Mouse (Mus musculus): ENCODE data around the gene Kctd14. TPM values are rescaled to one million over a fixed set of nuclear protein-coding genes. Genes with fewer than 3 reads are reported as not detected.
"Not testable (repeated sequence)": the region's sequence is repeated elsewhere in the genome, so short reads cannot be mapped to it uniquely, and the experiment has no call there.

Kctd14 gene
- polyA plus RNA-seq, 1 experiment from 2014 or later: 1.4 TPM

DNA sequence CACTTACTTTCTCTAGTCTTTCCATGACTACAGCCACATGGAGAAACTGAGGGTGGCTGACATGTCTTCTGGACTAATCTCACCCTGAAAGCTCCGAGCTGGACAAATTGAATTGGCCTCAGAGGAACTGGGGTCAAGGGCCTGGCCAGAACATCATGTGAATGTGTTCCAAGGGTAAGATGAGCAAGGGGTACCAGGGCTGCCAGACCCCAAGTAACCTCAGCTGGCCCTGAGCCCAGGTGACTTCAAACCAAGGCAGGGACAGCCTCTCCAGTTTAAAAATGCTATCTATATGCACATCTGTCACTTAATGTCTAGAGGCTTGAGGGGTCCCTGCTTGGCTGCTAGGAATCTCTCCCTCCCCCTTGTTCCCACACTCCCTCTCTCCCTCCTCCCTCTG is 30.7 kb upstream of the Kctd14 start:
- no peak for ATAC-seq (ENCODE audit: extremely low read depth, insufficient number of reproducible peaks, low FRiP score, low TSS enrichment)
- no peak overlapping the region for H3K4me2 ChIP-seq
- H3K27ac ChIP-seq (replicated peaks): no peak overlapping the region
- no peak overlapping the region for H3K4me3 ChIP-seq
- peaks cover 29% of the 10 kb centered on the region for H3K4me1 ChIP-seq
- H3K36me3 ChIP-seq: no peaks in the 10 kb centered on the region
- no peaks in the 10 kb centered on the region for H3K9me3 ChIP-seq
- WGBS: 50% methylated on average over 1 of the region's 1 CpGs
- peak overlapping the region; percentile 24; the same call in 1 of the 2 replicates for H3K9ac ChIP-seq
- H3K27me3 ChIP-seq (replicated peaks): no peaks in the 10 kb centered on the region

DNA sequence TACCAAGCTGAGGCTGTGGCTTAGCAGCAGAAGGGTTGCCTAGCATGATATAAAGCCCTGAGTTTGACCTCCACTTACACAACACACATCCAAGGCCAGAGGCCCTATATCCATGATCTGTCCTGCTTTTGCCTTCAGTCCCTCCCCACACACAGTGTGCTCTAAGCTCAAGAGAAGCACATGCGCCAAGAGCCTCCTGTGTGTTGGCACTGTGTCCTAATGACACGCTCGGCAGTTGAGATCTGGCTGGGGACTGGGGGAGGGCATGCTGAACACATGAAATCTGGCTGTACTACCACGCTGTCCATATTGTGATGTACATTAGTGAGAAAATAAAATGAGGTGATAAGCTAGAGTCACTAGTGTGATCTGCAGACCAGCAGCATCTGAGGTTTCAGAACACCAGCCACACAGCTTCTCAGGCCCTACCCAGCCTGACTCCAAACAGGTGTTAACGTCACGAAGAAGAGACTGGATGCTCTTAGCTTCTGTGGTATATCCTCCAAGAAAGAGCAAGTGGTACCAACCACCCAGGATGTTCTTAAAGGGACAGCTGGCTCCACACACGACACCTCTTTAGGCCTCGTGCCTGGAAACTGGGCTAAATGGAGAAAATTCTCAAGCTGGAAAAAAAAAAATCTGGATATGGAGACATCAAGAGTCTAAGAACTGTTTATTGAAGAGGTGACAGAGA is 30.0 kb upstream of the Kctd14 start:
- no peak overlapping the region for H3K4me2 ChIP-seq
- peak overlapping the region; percentile 24; the same call in 1 of the 2 replicates for H3K9ac ChIP-seq
- no peaks in the 10 kb centered on the region for H3K27me3 ChIP-seq (replicated peaks)
- 0 out of 2 replicates have a peak overlapping the region, but pooled peaks have one; percentile 8 for H3K27ac ChIP-seq (replicated peaks)
- no peak overlapping the region for H3K4me3 ChIP-seq
- no peaks in the 10 kb centered on the region for H3K9me3 ChIP-seq
- peaks cover 27% of the 10 kb centered on the region for H3K4me1 ChIP-seq
- WGBS: 77% methylated on average over 8 of the region's 8 CpGs
- H3K36me3 ChIP-seq: no peaks in the 10 kb centered on the region
- no peak for ATAC-seq (ENCODE audit: extremely low read depth, insufficient number of reproducible peaks, low FRiP score, low TSS enrichment)

DNA sequence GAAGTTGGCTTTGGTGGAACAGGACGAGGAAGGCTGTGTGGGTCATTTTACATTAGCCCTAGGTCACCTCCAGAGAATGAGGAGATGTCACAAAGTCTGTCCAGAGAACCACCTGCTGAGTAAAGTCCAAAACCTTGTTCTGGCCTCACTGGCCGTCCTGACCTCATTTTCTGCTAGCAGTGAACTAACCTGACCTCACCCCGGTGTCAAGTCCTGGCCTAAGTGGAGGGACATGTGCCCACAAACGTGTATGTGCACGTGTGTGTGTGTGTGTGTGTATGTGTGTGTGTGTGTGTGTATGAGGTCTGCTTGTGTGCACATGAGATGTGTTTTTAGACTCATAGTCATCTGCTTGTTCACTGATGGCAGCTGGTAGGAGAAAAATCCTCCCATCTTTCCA is 27.4 kb upstream of the Kctd14 start:
- Histone ChIP-seq H3K27ac (replicated peaks) (no peak overlapping the region), H3K9ac (no peak overlapping the region), H3K4me1 (peaks cover 16% of the 10 kb centered on the region), H3K4me3 (no peak overlapping the region), H3K36me3 (no peaks in the 10 kb centered on the region), H3K9me3 (no peaks in the 10 kb centered on the region), H3K27me3 (replicated peaks) (no peaks in the 10 kb centered on the region), H3K4me2 (no peak overlapping the region)
- WGBS: 54% methylated on average over 5 of the region's 5 CpGs
- ATAC-seq (ENCODE audit: extremely low read depth, insufficient number of reproducible peaks, low FRiP score, low TSS enrichment): no peak

DNA sequence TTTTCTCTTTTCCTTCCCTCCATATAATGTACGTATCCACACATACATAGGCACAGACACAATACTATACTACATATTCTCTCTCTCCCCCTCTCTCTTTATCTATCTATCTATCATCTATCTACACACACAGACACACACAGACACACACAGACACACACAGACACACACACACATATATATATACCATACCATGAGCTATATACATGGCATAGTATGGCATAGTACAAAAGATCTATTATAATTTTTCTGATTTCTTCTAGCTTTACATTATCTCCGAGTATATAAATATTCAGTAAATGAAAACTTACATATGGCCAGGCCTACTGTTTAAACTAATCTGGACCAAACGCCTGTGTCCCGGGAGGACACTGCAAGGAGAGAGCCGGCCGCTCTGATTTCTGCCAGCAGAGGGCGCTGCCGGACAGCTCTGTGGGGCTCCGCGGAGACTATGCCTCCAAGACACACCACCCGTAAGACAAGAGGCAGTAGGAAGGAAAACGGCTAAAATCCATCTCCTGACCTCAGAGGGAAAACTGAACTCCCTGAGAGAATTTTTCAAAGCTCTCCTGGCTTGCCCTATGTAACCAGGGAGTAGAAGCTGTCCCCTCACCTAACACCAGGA is 26.4 kb upstream of the Kctd14 start:
- ATAC-seq (ENCODE audit: extremely low read depth, insufficient number of reproducible peaks, low FRiP score, low TSS enrichment): no peak
- Histone ChIP-seq H3K4me2 (no peak overlapping the region), H3K9ac (peak overlapping the region; percentile 44; the same call in 1 of the 2 replicates), H3K4me3 (no peak overlapping the region), H3K9me3 (no peaks in the 10 kb centered on the region), H3K36me3 (no peaks in the 10 kb centered on the region), H3K27ac (replicated peaks) (no peak overlapping the region), H3K27me3 (replicated peaks) (no peaks in the 10 kb centered on the region), H3K4me1 (peaks cover 12% of the 10 kb centered on the region)
- WGBS: 9% methylated on average over 12 of the region's 12 CpGs

DNA sequence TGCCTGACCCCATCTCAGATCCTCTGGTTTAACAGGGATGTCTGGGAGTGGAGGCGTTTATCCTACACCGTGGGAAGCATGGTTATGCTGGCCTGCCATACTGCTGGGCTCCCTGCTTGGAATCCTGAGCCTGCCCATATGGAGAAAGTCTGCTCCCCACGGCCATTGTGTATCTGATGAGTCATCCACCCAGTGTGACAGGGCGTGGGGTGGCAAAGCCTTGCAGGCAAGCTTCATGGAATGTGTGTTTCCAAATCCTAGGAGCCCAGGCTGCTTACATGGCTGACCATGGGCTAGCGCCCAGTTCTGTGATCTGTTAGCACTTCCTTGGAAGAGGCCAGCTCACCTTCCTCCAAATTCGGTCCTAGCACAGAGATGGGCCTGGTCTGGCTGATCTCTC is 24.6 kb upstream of the Kctd14 start:
- WGBS: 56% methylated on average over 6 of the region's 6 CpGs
- peaks cover 10% of the 10 kb centered on the region for H3K4me1 ChIP-seq
- no peak overlapping the region for H3K27ac ChIP-seq (replicated peaks)
- H3K4me3 ChIP-seq: no peak overlapping the region
- no peaks in the 10 kb centered on the region for H3K9me3 ChIP-seq
- no peak for ATAC-seq (ENCODE audit: extremely low read depth, insufficient number of reproducible peaks, low FRiP score, low TSS enrichment)
- H3K4me2 ChIP-seq: no peak overlapping the region
- no peak overlapping the region for H3K9ac ChIP-seq
- no peaks in the 10 kb centered on the region for H3K27me3 ChIP-seq (replicated peaks)
- H3K36me3 ChIP-seq: no peaks in the 10 kb centered on the region

DNA sequence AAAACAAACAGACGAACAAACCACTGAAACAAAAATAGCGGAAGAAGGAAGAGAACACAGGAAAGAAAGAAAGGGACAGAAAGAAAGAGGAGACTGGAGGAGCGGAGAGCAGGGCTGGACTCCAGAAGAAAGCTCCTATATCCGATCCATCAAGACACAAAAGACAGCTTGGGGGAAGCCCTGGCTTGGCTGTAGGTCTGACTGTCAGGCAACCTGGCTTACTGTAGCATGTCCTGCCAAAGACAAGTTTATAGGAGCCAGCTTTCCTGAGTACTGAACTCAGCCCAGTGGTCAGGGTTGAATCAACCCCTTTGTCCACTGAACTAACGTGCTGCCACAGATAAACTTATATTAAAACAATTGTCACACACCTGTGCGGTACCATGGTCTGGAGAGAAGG is 23.8 kb upstream of the Kctd14 start:
- Histone ChIP-seq H3K4me3 (no peak overlapping the region), H3K9me3 (no peaks in the 10 kb centered on the region), H3K9ac (no peak overlapping the region), H3K27me3 (replicated peaks) (no peaks in the 10 kb centered on the region), H3K4me2 (no peak overlapping the region), H3K4me1 (peaks cover 10% of the 10 kb centered on the region), H3K36me3 (no peaks in the 10 kb centered on the region), H3K27ac (replicated peaks) (no peak overlapping the region)
- 76% methylated on average over 6 of the region's 6 CpGs for WGBS
- no peak for ATAC-seq (ENCODE audit: extremely low read depth, insufficient number of reproducible peaks, low FRiP score, low TSS enrichment)

DNA sequence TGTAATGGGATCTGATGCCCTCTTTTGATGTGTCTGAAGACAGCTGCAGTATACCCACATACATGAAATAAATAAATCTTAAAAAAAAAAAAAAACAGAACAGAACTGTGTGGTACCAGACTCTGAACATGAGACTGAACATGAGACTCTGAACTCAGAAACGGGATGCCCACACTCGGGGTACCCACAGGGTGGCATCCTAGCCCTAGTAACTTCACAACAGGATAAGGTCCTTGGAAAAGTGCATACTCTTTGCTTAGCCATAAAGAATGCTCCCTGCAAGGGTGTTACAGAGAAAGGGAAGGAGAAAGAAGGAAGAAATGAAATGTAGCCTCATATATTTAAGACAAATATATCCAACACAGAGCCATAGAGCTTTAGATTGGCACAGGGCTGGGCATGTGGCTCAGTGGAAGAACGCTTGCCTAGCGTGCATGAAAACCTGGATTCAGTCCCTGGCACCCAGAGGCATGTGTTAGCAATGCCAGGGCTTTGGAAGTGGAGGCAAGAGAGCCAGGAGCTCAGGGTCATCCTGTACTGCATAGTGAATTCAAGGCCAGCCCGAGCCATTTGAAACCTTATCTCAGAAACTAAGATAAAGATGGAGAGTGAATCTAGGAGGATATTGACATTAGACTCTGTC is 23.2 kb upstream of the Kctd14 start:
- H3K4me1 ChIP-seq: peaks cover 10% of the 10 kb centered on the region
- H3K9me3 ChIP-seq: no peaks in the 10 kb centered on the region
- no peak overlapping the region for H3K4me2 ChIP-seq
- 68% methylated on average over 5 of the region's 5 CpGs for WGBS
- no peak overlapping the region for H3K4me3 ChIP-seq
- no peak overlapping the region for H3K9ac ChIP-seq
- no peaks in the 10 kb centered on the region for H3K27me3 ChIP-seq (replicated peaks)
- no peak overlapping the region for H3K27ac ChIP-seq (replicated peaks)
- H3K36me3 ChIP-seq: no peaks in the 10 kb centered on the region
- ATAC-seq (ENCODE audit: extremely low read depth, insufficient number of reproducible peaks, low FRiP score, low TSS enrichment): no peak

DNA sequence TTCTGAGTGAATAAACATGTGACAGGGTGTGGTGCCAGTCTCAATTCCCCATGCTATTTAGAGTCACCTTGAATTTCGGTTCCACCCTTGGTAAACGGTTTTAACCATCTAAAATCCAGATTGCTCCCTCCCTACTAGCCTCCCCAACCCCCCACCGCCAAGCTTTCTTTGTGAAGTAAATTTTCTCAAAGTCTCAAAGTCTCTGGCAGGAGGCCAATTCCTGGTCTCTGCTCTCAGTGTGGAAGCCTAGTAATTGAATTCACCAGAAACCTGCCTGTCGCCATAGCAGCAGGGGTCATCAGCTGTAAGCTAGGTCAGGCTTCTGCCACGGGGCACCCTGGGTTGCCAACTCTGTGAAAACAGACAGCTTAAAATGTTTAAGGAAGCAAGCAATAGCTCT is 21.4 kb upstream of the Kctd14 start:
- no peak overlapping the region for H3K4me3 ChIP-seq
- 0 out of 2 replicates have a peak overlapping the region, but pooled peaks have one; percentile 10 for H3K27ac ChIP-seq (replicated peaks)
- no peak for ATAC-seq (ENCODE audit: extremely low read depth, insufficient number of reproducible peaks, low FRiP score, low TSS enrichment)
- peak overlapping the region; percentile 12; the same call in 1 of the 2 replicates for H3K4me2 ChIP-seq
- 5% methylated on average over 5 of the region's 5 CpGs for WGBS
- H3K4me1 ChIP-seq: peaks cover 10% of the 10 kb centered on the region
- H3K9me3 ChIP-seq: no peaks in the 10 kb centered on the region
- no peaks in the 10 kb centered on the region for H3K27me3 ChIP-seq (replicated peaks)
- H3K36me3 ChIP-seq: no peaks in the 10 kb centered on the region
- H3K9ac ChIP-seq: peak overlapping the region; percentile 26; the same call in 1 of the 2 replicates

DNA sequence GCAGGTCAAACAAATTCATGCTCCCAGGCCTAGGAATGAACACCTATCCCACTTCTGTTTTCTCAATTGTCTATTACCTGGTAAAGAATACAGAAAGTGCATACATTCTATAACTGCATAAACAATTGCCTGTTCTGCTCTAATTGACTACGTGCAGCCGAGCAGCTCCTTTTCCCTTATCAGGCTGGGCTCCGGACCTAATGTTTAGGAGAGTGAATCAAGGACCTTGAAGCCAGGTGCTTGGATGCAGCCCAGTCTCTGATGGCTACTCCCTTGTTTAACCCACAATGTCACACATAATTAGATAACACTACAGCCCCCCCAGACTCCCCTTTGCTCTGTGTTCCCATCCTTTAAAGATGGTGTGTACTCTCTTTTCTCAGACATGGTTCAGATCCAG is 17.6 kb upstream of the Kctd14 start:
- H3K4me1 ChIP-seq; H3K27ac ChIP-seq (replicated peaks); H3K4me3 ChIP-seq; H3K4me2 ChIP-seq; H3K36me3 ChIP-seq; ATAC-seq (ENCODE audit: extremely low read depth, insufficient number of reproducible peaks, low FRiP score, low TSS enrichment); H3K9me3 ChIP-seq; H3K9ac ChIP-seq; H3K27me3 ChIP-seq (replicated peaks): not testable (repeated sequence)
- WGBS: 49% methylated on average over 3 of the region's 3 CpGs

DNA sequence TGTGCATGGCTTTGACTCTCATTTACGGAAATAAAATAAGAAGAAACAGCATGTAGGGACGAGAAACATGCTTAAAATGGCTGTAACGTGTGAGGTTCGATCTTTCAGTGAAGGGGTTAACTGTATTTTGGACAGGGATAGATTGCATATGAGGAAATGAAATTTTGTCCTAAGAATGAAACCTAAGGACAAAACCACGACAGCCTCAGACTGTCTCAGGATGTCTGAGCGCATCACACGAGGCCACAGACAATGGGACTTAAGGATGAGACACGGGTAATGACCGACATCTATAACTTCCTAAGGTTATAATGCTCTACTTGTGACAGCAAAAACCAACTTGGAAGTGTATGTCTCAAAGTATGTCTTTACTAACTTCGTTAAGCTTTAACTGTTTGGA is 16.6 kb upstream of the Kctd14 start:
- Histone ChIP-seq H3K27me3 (replicated peaks) (no peaks in the 10 kb centered on the region), H3K36me3 (no peaks in the 10 kb centered on the region), H3K9ac (no peak overlapping the region), H3K4me1 (peaks cover 7% of the 10 kb centered on the region), H3K4me2 (no peak overlapping the region), H3K9me3 (no peaks in the 10 kb centered on the region), H3K4me3 (no peak overlapping the region), H3K27ac (replicated peaks) (no peak overlapping the region; the same call in 1 of the 2 replicates)
- no peak for ATAC-seq (ENCODE audit: extremely low read depth, insufficient number of reproducible peaks, low FRiP score, low TSS enrichment)
- 82% methylated on average over 10 of the region's 10 CpGs for WGBS

DNA sequence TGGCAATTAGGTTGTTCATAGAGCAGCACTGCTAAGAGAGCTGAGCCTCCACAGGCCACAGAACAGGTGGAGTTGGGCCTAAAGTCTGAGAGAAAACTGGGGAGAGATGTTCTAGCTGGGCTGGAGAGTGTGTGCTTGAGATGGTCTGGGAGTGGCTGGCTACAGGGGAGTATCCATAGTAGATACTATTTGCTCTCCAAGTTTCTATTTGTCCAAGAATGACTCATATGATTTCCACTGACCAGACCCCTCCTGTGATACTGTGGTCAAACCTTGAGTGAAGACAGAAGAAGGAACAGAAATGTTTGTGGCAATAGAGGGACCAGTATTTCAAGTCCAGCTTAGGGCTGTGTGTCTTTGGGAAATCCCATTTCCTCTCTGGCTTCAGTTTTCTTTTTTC is 12.1 kb upstream of the Kctd14 start:
- Histone ChIP-seq H3K4me1 (no peaks in the 10 kb centered on the region), H3K9me3 (no peaks in the 10 kb centered on the region)

More for the DNA sequence above, 12.1 kb upstream of the Kctd14 start:
- no peak overlapping the region for H3K4me3 ChIP-seq
- H3K36me3 ChIP-seq: no peaks in the 10 kb centered on the region
- no peak overlapping the region for H3K9ac ChIP-seq
- no peaks in the 10 kb centered on the region for H3K27me3 ChIP-seq (replicated peaks)
- no peak for ATAC-seq (ENCODE audit: extremely low read depth, insufficient number of reproducible peaks, low FRiP score, low TSS enrichment)
- H3K27ac ChIP-seq (replicated peaks): no peak overlapping the region
- no peak overlapping the region for H3K4me2 ChIP-seq
